In the genomic region with DNA sequence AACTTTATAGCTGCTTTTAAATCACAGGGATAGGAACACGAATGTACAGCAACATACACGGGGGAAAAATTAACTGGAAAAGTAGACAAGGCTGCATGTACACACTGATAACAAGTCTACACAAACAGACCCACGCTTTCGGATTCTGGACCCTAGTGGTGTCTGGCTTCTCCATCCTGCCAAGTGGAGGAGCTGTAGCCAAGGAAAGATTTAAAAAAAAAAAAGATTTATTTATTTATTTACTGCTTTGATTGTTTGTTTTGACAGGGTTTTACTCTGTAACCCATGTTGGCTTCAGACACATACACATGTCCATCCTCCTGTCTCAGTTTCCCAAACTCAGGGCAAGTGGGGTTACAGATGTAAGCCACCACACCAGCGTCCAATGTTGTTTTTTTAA, we compare ENCODE assay signal across 1 mouse cellular context.
TF ChIP-seq lines count a peak whose summit lies in the region.

No protein-coding gene starts in this region.

TF ChIP-seq in CH12.LX, 34 proteins besides CTCF, POLR2A, EP300 and RAD21:
- no peak for TF ChIP-seq ZKSCAN1 (IDR thresholded peaks at IDR 0.05; ENCODE audit: borderline replicate concordance, low read depth, low read length)
- TF ChIP-seq UBTF (IDR thresholded peaks at IDR 0.05; ENCODE audit: low read depth, low read length) = 0 out of 2 replicates have a peak, but pooled peaks have one; percentile 40
- peak; percentile 73; the same call in 1 of the 2 replicates for TF ChIP-seq ZNF384 (IDR thresholded peaks at IDR 0.05; ENCODE audit: low read depth, low read length)
- TF ChIP-seq CHD1 (IDR thresholded peaks at IDR 0.05; ENCODE audit: low read depth, low read length) = peak; percentile 46; the same call in 1 of the 2 replicates
- 0 out of 2 replicates have a peak, but pooled peaks have one; percentile 23 for TF ChIP-seq SIN3A (IDR thresholded peaks at IDR 0.05; ENCODE audit: low read length)
- 0 out of 2 replicates have a peak, but pooled peaks have one; percentile 7 for TF ChIP-seq MXI1 (IDR thresholded peaks at IDR 0.05; ENCODE audit: low read depth, low read length)
